Mouse (Mus musculus) retina, embryonic 14.5 days (tissue): ENCODE results near the gene Rab44.
A peak's percentile ranks its signal among the peaks of the same experiment; 100 is the strongest.

Experiments used
- DNase-seq: peaks from one replicate; pipeline ENCODE4 v3.0.0-alpha.2; 2015; ENCODE audit warnings: low spot score

The Rab44 gene

GRCm38 (mm10) chr17:29168996-29169601 lies 55.2 kb downstream of the Rab44 start:
- DNase-seq = no peak

- no peak for DNase-seq
Observed at GRCm38 (mm10) chr17:29170431-29171000, 56.6 kb downstream of the Rab44 start.

- DNase-seq = peak; percentile 89
Observed at GRCm38 (mm10) chr17:29171001-29171772, 57.2 kb downstream of the Rab44 start.

- no peak for DNase-seq
Observed at GRCm38 (mm10) chr17:29172062-29172461, 58.1 kb downstream of the Rab44 start.

GRCm38 (mm10) chr17:29173165-29173564 lies 59.2 kb downstream of the Rab44 start:
- DNase-seq = no peak

- DNase-seq = no peak
Observed at GRCm38 (mm10) chr17:29175693-29176092, 61.7 kb downstream of the Rab44 start.

- DNase-seq = peak; percentile 86
Observed at GRCm38 (mm10) chr17:29176391-29177267, 62.7 kb downstream of the Rab44 start.

GRCm38 (mm10) chr17:29178503-29179059 lies 64.6 kb downstream of the Rab44 start:
- no peak for DNase-seq

GRCm38 (mm10) chr17:29179917-29180316 lies 66.0 kb downstream of the Rab44 start:
- no peak for DNase-seq

DNA sequence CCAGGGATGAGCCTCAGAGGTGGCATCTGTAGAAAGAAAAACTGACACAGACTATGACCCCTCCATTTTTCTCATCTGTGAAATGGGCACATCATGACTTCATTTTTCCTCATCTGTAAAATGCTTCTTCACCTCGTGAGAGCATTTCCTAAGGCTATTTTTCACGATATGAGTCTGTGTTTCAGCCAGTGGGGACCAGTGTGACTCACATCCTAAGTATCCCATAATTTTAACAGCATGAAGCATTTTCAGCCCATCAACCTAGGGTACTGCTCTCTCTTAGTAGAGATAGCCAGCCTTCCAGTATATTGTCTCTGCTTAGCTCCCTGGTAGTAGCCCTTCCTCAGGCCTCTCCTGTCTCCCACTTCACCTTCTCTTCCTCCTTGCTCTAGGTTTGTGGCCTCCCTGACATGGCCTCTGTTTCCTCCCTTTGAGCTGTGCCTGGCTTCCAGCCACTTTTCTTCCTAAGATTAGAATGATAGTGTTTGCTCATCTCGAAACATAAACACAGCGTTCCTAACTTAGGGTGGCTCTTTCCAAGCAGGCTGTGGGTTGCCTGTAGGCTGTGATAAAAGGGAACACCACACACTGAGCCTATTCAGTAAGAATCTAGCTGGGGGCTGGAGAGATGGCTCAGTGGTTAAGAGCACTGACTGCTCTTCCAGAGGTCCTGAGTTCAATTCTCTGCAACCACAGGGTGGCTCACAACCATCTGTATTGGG lies 66.6 kb downstream of the Rab44 start:
- no peak for DNase-seq

DNA sequence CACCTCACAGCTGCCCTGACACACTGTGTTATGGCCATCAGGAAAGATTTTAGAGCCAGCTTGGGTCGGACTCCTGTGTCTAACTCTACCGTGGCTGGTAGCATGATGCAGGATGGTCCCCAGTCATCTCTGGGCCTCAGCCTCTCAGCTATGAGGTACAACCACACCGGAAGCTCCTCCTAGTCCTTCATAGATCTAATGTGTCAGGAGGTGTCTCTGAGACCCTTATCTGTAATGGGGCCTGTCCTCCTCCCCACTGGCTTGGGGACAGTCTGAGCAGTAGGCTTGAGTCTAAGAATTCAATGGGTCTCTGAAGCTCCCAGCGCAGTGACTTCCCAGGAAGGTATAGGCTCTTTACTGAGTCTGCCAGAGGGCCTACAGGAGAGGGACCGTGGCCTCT lies 67.8 kb downstream of the Rab44 start:
- DNase-seq = no peak

DNA sequence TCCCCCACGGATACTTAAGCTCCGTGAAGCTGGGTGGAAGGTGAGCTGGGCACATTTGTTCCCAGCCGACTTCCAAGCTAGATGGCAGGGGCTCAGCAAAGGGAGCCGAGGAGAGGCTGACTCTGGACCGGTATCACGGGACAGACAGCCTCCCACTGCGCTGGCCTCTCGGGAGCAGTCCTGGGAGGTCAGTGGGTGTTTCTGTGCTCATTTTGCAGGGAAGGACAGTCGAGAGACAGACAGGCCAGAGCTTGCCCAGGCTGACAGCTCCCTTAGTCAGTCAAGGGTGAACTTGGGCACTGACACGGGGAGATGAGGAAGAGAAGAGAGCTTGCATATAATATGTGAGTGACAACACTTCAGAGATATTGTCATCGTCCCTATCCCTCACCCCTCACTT lies 69.2 kb downstream of the Rab44 start:
- DNase-seq = no peak

- no peak for DNase-seq
Observed at GRCm38 (mm10) chr17:29185376-29186046, 71.6 kb downstream of the Rab44 start.

DNA sequence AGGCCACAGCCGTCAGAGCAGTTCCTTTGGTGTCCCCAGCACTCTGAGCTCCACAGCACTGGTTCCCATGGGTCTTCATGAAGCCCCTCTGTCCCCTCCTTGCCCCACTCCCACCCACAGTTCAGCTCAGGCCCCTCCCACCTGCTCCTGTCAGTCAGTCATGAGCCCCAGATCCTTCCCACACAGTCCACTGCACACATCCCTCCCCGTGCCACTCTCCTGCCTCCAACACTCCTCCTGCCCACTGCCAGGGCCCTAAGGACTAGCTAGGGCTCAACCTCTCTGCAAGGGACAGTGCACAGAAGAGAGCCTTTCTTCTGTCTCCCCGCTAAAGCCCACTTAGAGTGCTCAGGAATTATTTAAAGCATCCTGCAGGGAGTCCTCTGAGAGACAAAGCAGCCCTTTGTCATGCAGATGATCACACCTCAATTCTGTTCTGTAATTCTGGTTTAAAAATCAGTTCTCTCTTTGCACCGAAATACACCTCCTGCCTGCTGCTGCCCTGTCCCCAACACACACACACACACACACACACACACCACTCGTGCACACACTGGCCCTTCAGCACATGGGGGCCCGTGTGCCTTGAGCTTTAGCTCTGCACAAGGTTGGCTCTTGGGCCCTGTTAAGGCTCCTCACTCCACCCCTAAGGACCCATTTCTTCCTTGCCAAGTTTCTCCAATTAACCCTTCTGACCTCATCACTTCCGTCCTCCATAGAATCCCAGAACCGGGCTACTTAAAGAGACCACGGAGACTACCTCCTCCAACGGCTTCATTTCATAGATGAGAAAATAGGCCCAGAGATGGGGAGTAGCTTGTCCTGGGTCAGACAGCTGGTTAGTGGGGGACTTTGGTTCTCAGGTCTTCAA lies 73.3 kb downstream of the Rab44 start:
- peak; percentile 55 for DNase-seq

- peak; percentile 66 for DNase-seq
Observed at GRCm38 (mm10) chr17:29188989-29189388, 75.0 kb downstream of the Rab44 start.

DNA sequence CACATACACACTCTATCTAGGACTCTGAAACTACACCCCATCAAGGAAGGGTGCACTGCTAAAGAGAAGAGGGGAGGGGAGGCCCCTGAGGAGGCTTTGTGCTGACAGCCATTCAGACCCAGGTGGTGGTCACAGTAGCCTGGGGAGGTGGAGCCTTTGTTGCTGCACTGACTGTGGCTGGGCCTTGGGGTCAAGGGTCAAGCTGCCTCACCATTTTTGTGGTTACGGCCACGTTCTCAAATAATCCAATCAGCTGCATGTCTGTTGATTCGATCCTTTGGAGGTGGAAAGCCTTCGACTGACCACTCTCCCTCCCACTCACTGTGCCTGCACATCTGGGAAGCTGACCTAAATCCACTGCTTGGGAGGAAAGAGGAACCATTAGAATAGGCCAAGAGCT lies 81.6 kb downstream of the Rab44 start:
- DNase-seq = peak; percentile 46
